8 mouse cellular contexts compared by ENCODE assay signal in genomic region chr15:96566850-96567271, GRCm38 (mm10).
A peak's percentile ranks its signal among the peaks of the same experiment; 100 is the strongest.
DNase-seq lines count a peak whose midpoint lies in the region; ATAC-seq and TF ChIP-seq lines count a peak whose summit lies in the region.

No protein-coding gene starts in this region.

- peak; percentile 57 for DNase-seq in gastrocnemius, adult 2 months
- DNase-seq in liver, embryonic 11.5 days (ENCODE audit: low spot score): peak; percentile 70
- DNase-seq in thymus, postnatal 36 days: peak; percentile 60 to 63
- DNase-seq in cerebellum, adult 9-11 months: no peak

- H3K4me1 ChIP-seq in E14TG2a.4 (replicated peaks; ENCODE audit: low read depth, low read length): peaks cover 39% of the 10 kb centered on the region
- H3K4me1 ChIP-seq in bone marrow macrophage, adult 2 months (ENCODE audit: control insufficient read depth, insufficient read depth, low read length): peaks cover 43% of the 10 kb centered on the region
- H3K4me1 ChIP-seq in hindbrain, embryonic 16.5 days (ENCODE audit: control insufficient read depth, insufficient read depth, low read depth, low read length): no peaks in the 10 kb centered on the region
- peaks cover 9% of the 10 kb centered on the region for H3K4me1 ChIP-seq in liver, embryonic 11.5 days (replicated peaks; ENCODE audit: control insufficient read depth, insufficient read depth, low read length)
- no peaks in the 10 kb centered on the region for H3K4me1 ChIP-seq in midbrain, embryonic 16.5 days (ENCODE audit: control insufficient read depth, insufficient read depth, low read length)

- no peak for TF ChIP-seq POLR2A in bone marrow macrophage, adult 2 months (IDR thresholded peaks at IDR 0.05; ENCODE audit: borderline replicate concordance, low read depth, low read length)

- 10% methylated on average over 14 of the region's 14 CpGs for WGBS in hindbrain, embryonic 16.5 days
- WGBS in liver, embryonic 11.5 days: 6% methylated on average over 14 of the region's 14 CpGs
- WGBS in midbrain, embryonic 16.5 days: 12% methylated on average over 14 of the region's 14 CpGs

- peak; percentile 26 for TF ChIP-seq CTCF in E14TG2a.4 (conservative IDR thresholded peaks at IDR 0.05; ENCODE audit: low read length)
- 0 out of 2 replicates have a peak, but pooled peaks have one; percentile 14 for TF ChIP-seq CTCF in bone marrow macrophage, adult 2 months (IDR thresholded peaks at IDR 0.05; ENCODE audit: low read depth, low read length)
- peak; percentile 9; the same call in 1 of the 2 replicates for TF ChIP-seq CTCF in gastrocnemius, adult 2 months (IDR thresholded peaks at IDR 0.05)

- H3K4me3 ChIP-seq in E14TG2a.4 (replicated peaks; ENCODE audit: low read length): peak overlapping the region; percentile 80
- peak overlapping the region; percentile 43 for H3K4me3 ChIP-seq in bone marrow macrophage, adult 2 months (ENCODE audit: insufficient read depth, low read length)
- peak overlapping the region; percentile 59 for H3K4me3 ChIP-seq in gastrocnemius, adult 2 months
- H3K4me3 ChIP-seq in hindbrain, embryonic 16.5 days (ENCODE audit: low read length): peak overlapping the region; percentile 30
- peak overlapping the region; percentile 52 for H3K4me3 ChIP-seq in liver, embryonic 11.5 days (ENCODE audit: low read depth, low read length)
- peak overlapping the region; percentile 2; the same call in 1 of the 2 replicates for H3K4me3 ChIP-seq in midbrain, embryonic 16.5 days (ENCODE audit: low read depth, low read length)

- H3K36me3 ChIP-seq in E14TG2a.4 (ENCODE audit: insufficient read depth, low read length): no peaks in the 10 kb centered on the region
- no peaks in the 10 kb centered on the region for H3K36me3 ChIP-seq in hindbrain, embryonic 16.5 days (ENCODE audit: control insufficient read depth, insufficient read depth, low read length)
- H3K36me3 ChIP-seq in liver, embryonic 11.5 days (ENCODE audit: control insufficient read depth, insufficient read depth, low read length): no peaks in the 10 kb centered on the region
- no peaks in the 10 kb centered on the region for H3K36me3 ChIP-seq in midbrain, embryonic 16.5 days (ENCODE audit: control insufficient read depth, insufficient read depth, low read length)

- peak overlapping the region; percentile 49 for H3K4me2 ChIP-seq in hindbrain, embryonic 16.5 days (ENCODE audit: low read length)
- H3K4me2 ChIP-seq in liver, embryonic 11.5 days: peak overlapping the region; percentile 67
- H3K4me2 ChIP-seq in midbrain, embryonic 16.5 days (ENCODE audit: low read length): peak overlapping the region; percentile 44

- no peak overlapping the region for H3K27ac ChIP-seq in bone marrow macrophage, adult 2 months (ENCODE audit: insufficient read depth, low read depth, low read length)
- H3K27ac ChIP-seq in gastrocnemius, adult 2 months: no peak overlapping the region
- no peak overlapping the region for H3K27ac ChIP-seq in hindbrain, embryonic 16.5 days (ENCODE audit: low read depth, low read length)
- H3K27ac ChIP-seq in liver, embryonic 11.5 days (ENCODE audit: low read depth, low read length): no peak overlapping the region
- H3K27ac ChIP-seq in midbrain, embryonic 16.5 days (ENCODE audit: low read length): no peak overlapping the region

- H3K9ac ChIP-seq in hindbrain, embryonic 16.5 days (ENCODE audit: low read depth, low read length): peak overlapping the region; percentile 9; the same call in 1 of the 2 replicates
- peak overlapping the region; percentile 53; the same call in 1 of the 2 replicates for H3K9ac ChIP-seq in liver, embryonic 11.5 days (ENCODE audit: low read depth, low read length)
- no peak overlapping the region for H3K9ac ChIP-seq in midbrain, embryonic 16.5 days (ENCODE audit: low read depth, low read length)

- intact Hi-C loops in gastrocnemius, adult 2 months (cut with DNase I): no loop called here

- no peaks in the 10 kb centered on the region for H3K27me3 ChIP-seq in E14TG2a.4 (ENCODE audit: insufficient read depth, low read length)
- no peaks in the 10 kb centered on the region for H3K27me3 ChIP-seq in hindbrain, embryonic 16.5 days (replicated peaks; ENCODE audit: control insufficient read depth, insufficient read depth, low read length)
- H3K27me3 ChIP-seq in liver, embryonic 11.5 days (replicated peaks; ENCODE audit: control insufficient read depth, insufficient read depth, low read length): no peaks in the 10 kb centered on the region
- no peaks in the 10 kb centered on the region for H3K27me3 ChIP-seq in midbrain, embryonic 16.5 days (ENCODE audit: control insufficient read depth, insufficient read depth, low read depth, low read length)

- no peaks in the 10 kb centered on the region for H3K9me3 ChIP-seq in E14TG2a.4 (ENCODE audit: low read length)
- H3K9me3 ChIP-seq in hindbrain, embryonic 16.5 days (ENCODE audit: control insufficient read depth, low read length): no peaks in the 10 kb centered on the region
- no peaks in the 10 kb centered on the region for H3K9me3 ChIP-seq in liver, embryonic 11.5 days (ENCODE audit: control insufficient read depth, low read length)
- H3K9me3 ChIP-seq in midbrain, embryonic 16.5 days (replicated peaks; ENCODE audit: control insufficient read depth, low read length, poor library complexity, severe bottlenecking): no peaks in the 10 kb centered on the region

- no peak for ATAC-seq in hindbrain, embryonic 16.5 days
- ATAC-seq in liver, embryonic 11.5 days (replicated peaks; ENCODE audit: low FRiP score): peak; percentile 72
- ATAC-seq in midbrain, embryonic 16.5 days: no peak

Comparison
In these comparisons a context has a peak if more than half of its experiments do, and no peak if none do; other contexts are left out.
1. H3K4me3 ChIP-seq: peak in every context shown above with its lines; median percentile 80 in E14TG2a.4; 59 in gastrocnemius, adult 2 months; 52 in liver, embryonic 11.5 days; 43 in bone marrow macrophage, adult 2 months; 30 in hindbrain, embryonic 16.5 days; 2 in midbrain, embryonic 16.5 days.